Mouse (Mus musculus) erythroblast, embryonic 14.5 days (primary cell): ENCODE results near the gene Spg7. TPM values are rescaled to one million over a fixed set of nuclear protein-coding genes. Genes with fewer than 3 reads are reported as not detected.

Experiments used
- H3K27me3 ChIP-seq: 2 replicates; pipeline ENCODE4 v1.6.1; 2012; ENCODE audit warnings: inconsistent platforms; ENCODE audit not compliant: control insufficient read depth
- H3K36me3 ChIP-seq: 2 replicates; pipeline ENCODE4 v1.6.1; 2012; ENCODE audit warnings: mild to moderate bottlenecking, inconsistent platforms; ENCODE audit not compliant: control insufficient read depth
- H3K4me1 ChIP-seq: 2 replicates; pipeline ENCODE4 v1.6.1; 2012; ENCODE audit warnings: inconsistent platforms; ENCODE audit not compliant: control insufficient read depth
- H3K4me3 ChIP-seq: replicated peaks from 2 replicates; pipeline ENCODE3; 2012; ENCODE audit warnings: moderate library complexity, mild to moderate bottlenecking, inconsistent platforms
- H3K9me3 ChIP-seq: 2 replicates; pipeline ENCODE4 v1.6.1; 2012; ENCODE audit warnings: low read length, inconsistent platforms, mixed read lengths; ENCODE audit not compliant: control insufficient read depth
- GATA1 ChIP-seq: IDR thresholded peaks from 2 replicates; pipeline ENCODE4 v1.6.1; 2012; ENCODE audit warnings: low read length, inconsistent platforms, mixed read lengths
- TAL1 ChIP-seq: IDR thresholded peaks from 3 replicates; pipeline ENCODE4 v1.6.1; 2012; ENCODE audit warnings: low read length, inconsistent platforms, mixed read lengths
- polyA plus RNA-seq: library from polyadenylated mRNA; stranded (reverse); fragments of >175 nt; gene quantifications from 2 replicates; pipeline ENCODE4 v1.2.3, GENCODE M21; 2012

Gene Spg7
- polyA plus RNA-seq, 1 experiment, result 6.3 TPM

DNA sequence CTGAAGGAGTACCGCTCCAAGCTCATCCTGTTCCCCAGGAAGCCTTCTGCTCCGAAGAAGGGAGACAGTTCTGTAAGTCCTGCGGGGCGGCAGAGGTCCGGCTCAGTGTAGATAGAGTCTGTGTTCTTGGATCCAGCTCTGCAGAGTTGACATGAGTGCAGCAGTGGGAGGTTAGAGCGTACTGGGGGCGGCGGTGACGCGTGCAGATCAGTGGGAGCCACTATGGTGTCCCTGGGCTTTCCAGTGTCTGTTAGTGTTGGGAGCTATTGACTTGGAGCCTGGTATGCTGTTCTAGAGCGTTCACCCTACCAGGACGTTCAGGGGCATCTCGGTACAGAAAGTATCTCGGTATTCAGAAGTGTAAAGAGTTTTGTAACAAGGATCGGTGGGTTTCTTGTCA, 40.5 kb downstream of the Spg7 start:
- peak overlapping the region; percentile 98 for H3K4me3 ChIP-seq
- no peak for TF ChIP-seq TAL1
- no peak for TF ChIP-seq GATA1
- peaks cover 39% of the 10 kb centered on the region for H3K36me3 ChIP-seq
- no peaks in the 10 kb centered on the region for H3K9me3 ChIP-seq
- H3K27me3 ChIP-seq, result no peaks in the 10 kb centered on the region
- H3K4me1 ChIP-seq, result peaks cover 29% of the 10 kb centered on the region

DNA sequence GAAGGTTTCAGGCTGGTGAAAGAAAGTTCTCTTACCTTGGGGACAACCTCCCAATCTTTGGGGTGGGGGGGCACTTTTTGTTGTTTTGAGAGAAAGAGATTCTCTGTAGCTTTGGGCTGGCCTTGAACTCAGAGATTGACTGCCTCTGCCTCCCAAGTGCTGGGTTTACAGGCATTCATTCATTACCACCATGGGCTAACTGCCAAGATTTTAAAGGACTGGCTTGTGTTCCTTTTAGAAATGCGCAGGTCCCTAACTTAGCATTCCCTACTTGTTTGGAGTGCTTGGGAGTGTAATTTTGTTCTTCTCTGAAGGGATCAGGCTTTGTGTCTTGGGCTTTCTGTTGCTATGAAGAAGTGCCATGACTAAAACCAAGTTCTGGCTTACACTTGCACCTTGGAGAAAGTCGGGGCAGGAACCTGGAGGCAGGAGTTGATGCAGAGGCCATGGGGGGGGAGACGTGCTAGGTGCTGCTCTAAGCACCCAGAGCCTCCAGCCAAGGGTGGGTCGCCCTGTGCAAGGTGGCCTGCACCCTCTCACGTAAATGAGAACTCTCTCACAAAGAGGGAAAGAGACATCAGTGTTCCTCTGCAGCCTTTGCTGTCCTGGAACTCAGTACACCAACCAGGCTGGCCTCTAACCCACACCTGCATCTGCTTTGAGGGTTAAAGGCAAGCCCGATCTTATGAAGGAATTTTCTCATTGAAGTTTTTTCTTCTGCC, 41.5 kb downstream of the Spg7 start:
- TF ChIP-seq GATA1 (no peak), TAL1 (no peak)
- H3K4me1 ChIP-seq, result peaks cover 29% of the 10 kb centered on the region
- H3K4me3 ChIP-seq, result peak overlapping the region; percentile 98
- peaks cover 35% of the 10 kb centered on the region for H3K36me3 ChIP-seq
- no peaks in the 10 kb centered on the region for H3K27me3 ChIP-seq
- H3K9me3 ChIP-seq, result no peaks in the 10 kb centered on the region

DNA sequence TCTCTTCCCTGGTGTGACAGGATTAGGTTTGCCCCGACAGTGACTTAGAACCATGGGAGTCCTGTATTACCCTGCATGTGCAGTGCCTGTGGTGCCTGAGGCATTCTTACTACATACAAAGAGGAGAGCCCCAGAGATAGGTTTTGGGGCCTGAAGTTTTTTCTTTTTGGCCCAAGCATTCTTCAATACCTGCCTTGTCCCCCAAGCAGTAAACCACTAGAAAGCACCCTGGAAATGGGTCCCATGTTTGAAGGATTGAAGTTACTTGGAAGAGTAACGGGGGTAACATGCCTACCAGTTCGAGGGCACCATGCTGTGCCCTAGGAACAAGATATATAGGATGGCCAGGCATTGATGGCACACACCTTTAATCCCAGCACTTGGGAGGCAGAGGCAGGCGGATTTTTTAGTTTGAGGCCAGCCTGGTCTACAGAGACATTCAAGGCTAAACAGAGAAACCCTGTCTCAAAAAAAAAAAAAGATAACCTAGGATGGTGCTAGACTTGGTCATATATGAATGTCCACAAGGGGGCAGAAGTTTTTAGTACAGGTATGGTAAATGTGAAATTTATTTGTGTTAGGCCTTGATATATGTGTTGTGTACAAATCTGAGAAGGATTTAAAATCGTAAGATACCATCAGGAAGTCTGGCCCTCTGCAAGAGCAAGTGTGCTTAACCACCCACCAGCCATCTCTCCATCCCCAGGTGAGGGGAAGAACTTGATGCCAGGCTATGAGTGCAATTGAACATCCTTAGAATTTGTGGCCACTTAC, 43.0 kb downstream of the Spg7 start:
- Histone ChIP-seq H3K27me3 (no peaks in the 10 kb centered on the region), H3K9me3 (no peaks in the 10 kb centered on the region), H3K4me3 (no peak overlapping the region), H3K4me1 (peaks cover 27% of the 10 kb centered on the region), H3K36me3 (peaks cover 35% of the 10 kb centered on the region)
- TF ChIP-seq TAL1, result no peak
- TF ChIP-seq GATA1, result no peak

DNA sequence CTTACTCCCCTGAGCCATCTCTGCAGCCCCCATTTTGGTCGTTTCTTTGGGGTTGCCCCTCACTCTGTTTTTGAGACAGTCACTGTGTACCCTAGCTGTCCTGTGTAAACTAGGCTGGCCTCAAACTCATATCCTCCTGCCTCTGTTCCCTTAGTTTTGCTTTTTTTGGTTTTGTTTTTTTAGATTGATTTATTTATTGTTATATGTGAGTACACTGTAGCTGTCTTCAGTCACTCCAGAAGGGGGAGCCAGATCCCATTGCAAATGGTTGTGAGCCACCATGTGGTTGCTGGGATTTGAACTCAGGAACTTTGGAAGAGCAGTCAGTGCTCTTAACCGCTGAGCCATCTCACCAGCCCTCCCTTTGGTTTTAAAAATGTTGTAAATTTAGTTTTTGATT, 43.8 kb downstream of the Spg7 start:
- no peak overlapping the region for H3K4me3 ChIP-seq
- H3K27me3 ChIP-seq, result no peaks in the 10 kb centered on the region
- no peaks in the 10 kb centered on the region for H3K9me3 ChIP-seq
- H3K4me1 ChIP-seq, result peaks cover 27% of the 10 kb centered on the region
- H3K36me3 ChIP-seq, result peaks cover 35% of the 10 kb centered on the region
- TF ChIP-seq TAL1 (no peak), GATA1 (no peak)

DNA sequence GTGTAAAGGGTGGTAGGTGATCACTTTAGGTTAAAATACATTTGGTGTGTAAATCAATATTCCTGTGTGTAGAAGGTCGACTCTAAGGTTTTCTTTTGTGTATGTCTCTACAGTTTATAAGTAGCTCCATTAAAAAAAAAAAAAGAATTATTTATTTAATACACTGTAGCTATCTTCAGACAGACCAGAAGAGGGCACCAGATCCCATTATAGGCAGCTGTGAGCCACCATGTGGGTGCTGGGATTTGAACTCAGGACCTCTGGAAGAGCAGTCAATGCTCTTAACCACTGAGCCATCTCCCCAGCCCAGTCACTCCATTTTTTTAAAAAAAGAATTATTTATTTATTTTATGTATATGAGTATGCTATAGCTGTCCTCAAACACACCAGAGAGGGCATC, 45.3 kb downstream of the Spg7 start:
- peaks cover 31% of the 10 kb centered on the region for H3K36me3 ChIP-seq
- TF ChIP-seq GATA1 (no peak), TAL1 (no peak)
- no peak overlapping the region for H3K4me3 ChIP-seq
- peaks cover 19% of the 10 kb centered on the region for H3K4me1 ChIP-seq
- H3K9me3 ChIP-seq, result no peaks in the 10 kb centered on the region
- H3K27me3 ChIP-seq, result no peaks in the 10 kb centered on the region

DNA sequence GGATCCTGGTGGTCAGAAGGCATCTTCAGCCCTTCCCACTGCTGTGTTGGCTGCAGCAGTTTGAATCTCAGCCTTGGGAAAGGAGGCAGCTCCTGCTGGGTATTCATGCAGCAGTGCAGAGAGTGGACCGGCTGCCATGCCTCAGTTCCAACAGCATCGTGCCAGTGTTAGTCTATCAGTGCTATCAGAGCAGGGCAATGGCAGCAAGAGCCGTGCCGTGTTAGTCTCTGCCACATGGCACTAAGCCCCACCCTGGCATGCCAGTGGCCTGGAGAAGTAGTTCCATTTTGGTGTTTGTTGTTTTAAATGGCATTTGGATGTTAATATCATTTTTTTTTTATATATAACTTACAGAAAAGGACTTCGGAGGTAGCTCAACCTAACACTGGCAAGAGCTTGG, 46.2 kb downstream of the Spg7 start:
- Histone ChIP-seq H3K27me3 (no peaks in the 10 kb centered on the region; the same call in 1 of the 2 replicates), H3K9me3 (no peaks in the 10 kb centered on the region), H3K4me3 (no peak overlapping the region), H3K4me1 (peaks cover 12% of the 10 kb centered on the region), H3K36me3 (peaks cover 22% of the 10 kb centered on the region)
- TF ChIP-seq GATA1 (no peak), TAL1 (no peak)

DNA sequence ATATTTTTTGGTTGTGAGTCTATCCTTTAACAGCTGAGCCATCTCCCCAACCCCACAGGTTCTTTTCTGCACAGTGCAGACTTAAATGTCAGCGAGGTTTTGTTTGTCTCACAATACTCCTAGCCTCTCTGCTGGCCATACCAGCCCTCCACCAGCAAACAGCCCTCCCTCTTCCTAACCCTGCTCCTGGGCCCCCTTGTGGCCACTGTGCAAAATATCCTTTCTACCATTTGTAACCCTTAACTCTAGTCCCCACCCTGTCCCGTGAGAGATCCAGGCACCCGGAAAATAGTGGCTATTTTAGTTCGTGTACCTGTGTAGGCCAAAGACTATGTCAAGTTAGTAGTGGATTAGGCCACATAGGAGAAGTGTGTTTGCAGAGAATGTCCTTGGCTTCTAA, 47.9 kb downstream of the Spg7 start:
- Histone ChIP-seq H3K27me3 (peaks cover 6% of the 10 kb centered on the region), H3K4me3 (no peak overlapping the region), H3K36me3 (peaks cover 5% of the 10 kb centered on the region), H3K4me1 (peaks cover 16% of the 10 kb centered on the region), H3K9me3 (no peaks in the 10 kb centered on the region)
- TF ChIP-seq TAL1 (no peak), GATA1 (no peak)

DNA sequence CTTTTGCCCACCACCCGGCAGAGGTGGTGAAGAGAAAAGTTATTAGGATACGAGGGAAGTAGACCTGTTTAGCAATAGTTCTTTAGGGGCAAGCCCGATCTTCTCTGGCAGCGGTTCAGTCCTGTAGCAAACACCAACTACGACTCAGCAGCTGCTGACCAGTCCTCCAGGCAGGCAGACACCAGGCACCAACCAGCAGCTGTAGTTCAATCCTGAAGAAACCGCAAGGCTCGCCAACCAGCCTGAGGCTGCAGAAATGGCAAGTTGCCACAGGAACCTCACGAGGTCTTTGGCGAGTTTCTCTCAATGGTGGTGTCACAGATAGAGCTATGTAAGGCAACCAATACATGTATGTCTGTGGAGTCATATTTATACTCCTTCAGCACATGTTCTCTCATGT, 50.1 kb downstream of the Spg7 start:
- Histone ChIP-seq H3K4me3 (no peak overlapping the region), H3K9me3 (no peaks in the 10 kb centered on the region; the same call in 1 of the 2 replicates), H3K36me3 (no peaks in the 10 kb centered on the region), H3K4me1 (peaks cover 38% of the 10 kb centered on the region), H3K27me3 (peaks cover 28% of the 10 kb centered on the region)
- TF ChIP-seq GATA1, result no peak
- no peak for TF ChIP-seq TAL1

DNA sequence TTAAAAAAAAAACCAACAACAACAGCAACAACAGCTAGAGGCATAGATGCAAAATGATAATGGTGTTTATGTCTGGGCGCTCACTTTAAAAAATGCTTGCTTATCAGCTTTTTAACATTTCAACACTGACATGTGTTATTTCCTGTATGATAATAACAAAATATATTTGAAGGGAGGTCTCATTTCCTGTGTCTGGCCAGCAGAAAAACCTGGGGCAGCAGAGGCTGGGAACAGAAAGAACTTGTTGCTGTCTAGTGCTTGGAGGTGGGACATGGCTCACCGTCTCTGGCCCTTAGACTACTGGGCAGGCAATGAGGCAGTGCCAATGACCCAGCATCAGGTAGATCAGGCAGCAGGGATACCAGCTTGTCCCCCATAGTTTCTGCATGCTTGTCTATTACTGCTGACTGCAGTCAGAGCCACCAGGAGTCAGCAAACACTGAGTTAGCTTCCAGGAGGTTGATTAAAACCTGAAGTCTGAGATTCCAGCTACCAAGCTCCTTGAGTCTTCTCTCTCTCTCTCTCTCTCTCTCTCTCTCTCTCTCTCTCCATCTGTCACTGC, 51.2 kb downstream of the Spg7 start:
- Histone ChIP-seq H3K4me3 (no peak overlapping the region), H3K9me3 (no peaks in the 10 kb centered on the region; the same call in 1 of the 2 replicates), H3K4me1 (peaks cover 49% of the 10 kb centered on the region), H3K36me3 (no peaks in the 10 kb centered on the region), H3K27me3 (peaks cover 39% of the 10 kb centered on the region)
- TF ChIP-seq GATA1 (no peak), TAL1 (no peak)
